Mouse (Mus musculus): ENCODE results near the gene Zp3r. TPM values are rescaled to one million over a fixed set of nuclear protein-coding genes. Genes with fewer than 3 reads are reported as not detected.
"Not testable (repeated sequence)": the region's sequence is repeated elsewhere in the genome, so short reads cannot be mapped to it uniquely, and the experiment has no call there.

Zp3r gene
- polyA plus RNA-seq (2012; rRNA removed): not detected in 2 replicates

DNA sequence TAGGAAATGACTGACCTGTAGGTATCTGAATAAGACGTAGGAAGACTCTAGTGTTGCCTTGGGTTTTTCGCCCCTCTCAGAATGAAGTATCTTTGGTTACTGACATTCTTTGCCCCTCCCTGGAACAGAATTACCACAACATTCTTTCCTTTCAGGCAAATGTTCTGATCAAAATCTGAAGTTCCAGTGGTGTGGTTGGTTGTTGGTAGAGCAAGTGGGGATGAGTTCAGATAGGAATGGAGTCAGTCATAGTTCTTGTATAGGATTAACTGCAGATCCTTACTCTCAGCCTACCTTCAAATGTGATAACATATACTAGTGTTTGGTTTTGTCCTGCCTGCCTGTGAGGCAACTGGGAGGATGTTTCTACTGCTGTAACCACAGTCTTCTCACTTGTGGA lies at the start of gene Zp3r:
Gene Zp3r (minus strand): TSS at position 101 of the 400 bp plus-strand sequence.
- WGBS: 99% methylated on average over 2 of the region's 2 CpGs

DNA sequence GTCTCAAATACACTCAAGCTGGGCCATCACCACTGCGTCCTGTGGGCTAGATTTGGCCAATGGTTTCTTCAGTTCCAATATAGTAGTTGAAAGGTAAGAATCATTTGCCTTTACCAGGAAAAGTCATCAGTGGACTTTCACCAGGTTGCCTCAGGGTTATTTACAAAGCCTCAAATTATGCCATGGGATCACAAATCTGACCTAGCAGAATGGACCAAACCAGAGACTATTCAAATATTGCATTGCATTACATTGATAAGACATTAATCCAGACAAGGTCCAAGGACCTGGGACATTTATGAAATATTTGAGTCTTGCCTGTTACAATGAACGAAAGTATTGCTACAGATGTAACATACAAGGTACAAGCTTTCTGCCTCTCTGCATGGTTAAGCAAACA lies 49.1 kb upstream of the Zp3r start:
- no peak for DNase-seq (ENCODE audit: low read depth, low spot score)
- WGBS: 83% methylated on average over 2 of the region's 2 CpGs

More for the DNA sequence above, at the start of gene Zp3r:
- DNase-seq (ENCODE audit: low read depth, low spot score): no peak

DNA sequence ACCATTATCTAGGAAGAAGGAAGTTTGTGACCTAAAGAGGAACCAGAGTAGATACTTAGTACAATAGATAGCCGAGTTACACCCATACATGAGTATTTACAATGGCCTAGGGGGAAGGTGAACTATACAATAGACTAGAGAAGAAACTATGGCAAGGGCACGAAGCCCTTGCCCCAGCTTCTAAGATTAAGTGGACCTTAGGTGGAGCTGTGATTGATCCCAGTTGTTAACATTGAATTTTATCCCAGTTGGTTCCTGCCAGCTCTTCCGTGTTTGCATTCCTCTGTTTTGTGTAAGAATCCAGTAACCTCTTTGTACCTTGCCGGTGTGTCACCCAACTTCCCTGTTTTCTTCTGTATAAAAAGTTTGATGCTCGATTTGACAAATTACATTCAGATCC lies 34.2 kb upstream of the Zp3r start:
- WGBS: 71% methylated on average over 5 of the region's 5 CpGs

DNA sequence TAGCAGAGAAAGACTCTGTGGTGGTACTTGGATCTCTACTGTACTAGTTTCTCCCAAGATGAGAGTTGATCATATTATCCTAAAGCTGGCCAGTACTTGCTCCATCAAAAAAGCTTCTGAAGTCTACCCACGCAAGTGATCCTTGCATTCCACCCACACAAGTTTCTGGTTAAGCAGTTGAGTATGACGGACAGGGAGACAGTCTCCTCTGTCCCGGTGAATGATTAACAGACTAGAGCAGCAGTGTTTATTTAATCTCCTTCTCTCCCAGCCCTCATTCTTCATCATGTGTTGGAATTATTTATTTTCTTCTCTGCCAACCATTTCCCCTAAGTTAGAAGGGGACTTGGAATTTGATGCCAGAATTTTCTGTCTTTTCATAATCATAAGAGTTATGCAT lies 32.0 kb upstream of the Zp3r start, which contains the start of gene C4bp:
Gene C4bp (minus strand): TSS at position 179 of the 400 bp plus-strand sequence.
- peak; percentile 46 for DNase-seq (ENCODE audit: low read depth, low spot score)
- 25% methylated on average over 3 of the region's 3 CpGs for WGBS

More for the DNA sequence above, 34.2 kb upstream of the Zp3r start:
- not testable (repeated sequence) for DNase-seq (ENCODE audit: low read depth, low spot score)

DNA sequence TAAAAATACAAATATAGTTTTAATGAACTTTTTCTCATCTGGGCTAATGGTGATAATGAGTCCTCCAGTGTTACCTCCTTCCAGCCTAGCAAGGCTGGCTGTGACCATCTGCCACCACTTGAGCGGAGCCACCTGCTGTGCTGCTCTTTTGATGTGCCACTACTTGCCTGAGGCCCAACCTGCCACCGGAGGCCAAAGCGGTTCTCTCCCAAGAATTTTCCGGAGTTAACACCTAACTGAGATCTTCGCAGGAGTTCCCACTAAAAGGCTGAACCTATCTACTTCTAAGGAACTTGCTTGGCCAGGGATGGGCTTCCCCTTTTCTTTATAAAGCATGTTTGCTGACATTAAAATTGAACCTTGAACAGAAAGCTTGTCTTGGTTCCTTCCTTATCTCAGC lies 30.2 kb upstream of the Zp3r start:
- DNase-seq (ENCODE audit: low read depth, low spot score): not testable (repeated sequence)

DNA sequence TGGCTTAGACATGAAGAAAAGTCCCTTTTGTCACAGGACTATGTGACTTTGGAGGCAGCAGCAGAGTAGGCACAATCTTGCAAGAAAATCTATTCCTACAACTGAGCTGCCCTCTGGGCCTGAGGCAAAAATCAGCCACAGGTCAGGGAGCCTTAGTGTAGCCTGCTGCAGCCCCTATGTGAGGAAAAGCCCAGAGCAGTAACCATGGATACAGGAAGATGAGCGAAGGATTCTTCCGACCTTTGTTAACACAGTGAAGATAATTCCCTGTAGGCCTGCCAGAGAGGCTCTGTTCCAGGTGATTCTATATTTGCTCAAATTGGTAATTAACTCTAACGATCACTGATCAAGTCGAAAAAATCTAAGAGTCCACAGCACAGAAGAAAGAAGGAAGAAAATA lies 14.7 kb upstream of the Zp3r start:
- 66% methylated on average over 4 of the region's 4 CpGs for WGBS
- DNase-seq (ENCODE audit: low read depth, low spot score): no peak

More for the DNA sequence above, 30.2 kb upstream of the Zp3r start:
- 18% methylated on average over 5 of the region's 5 CpGs for WGBS

DNA sequence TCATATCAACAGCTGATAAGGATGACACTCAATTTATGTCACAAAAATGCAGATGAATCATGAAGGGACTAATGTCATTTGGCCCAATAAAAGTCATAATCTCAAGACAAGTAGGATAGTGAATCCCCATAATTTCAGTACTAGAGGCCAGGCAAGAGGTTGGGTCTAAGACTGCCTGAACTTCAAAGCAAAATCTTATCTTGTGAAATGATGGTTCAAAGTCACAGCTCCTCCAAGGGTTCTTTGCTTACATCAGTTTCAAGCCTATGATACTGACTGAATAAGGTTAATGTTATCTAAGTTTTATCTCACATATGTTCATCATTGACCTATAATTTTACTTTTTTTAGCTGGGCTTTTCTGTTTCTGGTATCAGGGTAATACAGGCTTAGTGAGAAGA lies 11.5 kb upstream of the Zp3r start:
- no peak for DNase-seq (ENCODE audit: low read depth, low spot score)

DNA sequence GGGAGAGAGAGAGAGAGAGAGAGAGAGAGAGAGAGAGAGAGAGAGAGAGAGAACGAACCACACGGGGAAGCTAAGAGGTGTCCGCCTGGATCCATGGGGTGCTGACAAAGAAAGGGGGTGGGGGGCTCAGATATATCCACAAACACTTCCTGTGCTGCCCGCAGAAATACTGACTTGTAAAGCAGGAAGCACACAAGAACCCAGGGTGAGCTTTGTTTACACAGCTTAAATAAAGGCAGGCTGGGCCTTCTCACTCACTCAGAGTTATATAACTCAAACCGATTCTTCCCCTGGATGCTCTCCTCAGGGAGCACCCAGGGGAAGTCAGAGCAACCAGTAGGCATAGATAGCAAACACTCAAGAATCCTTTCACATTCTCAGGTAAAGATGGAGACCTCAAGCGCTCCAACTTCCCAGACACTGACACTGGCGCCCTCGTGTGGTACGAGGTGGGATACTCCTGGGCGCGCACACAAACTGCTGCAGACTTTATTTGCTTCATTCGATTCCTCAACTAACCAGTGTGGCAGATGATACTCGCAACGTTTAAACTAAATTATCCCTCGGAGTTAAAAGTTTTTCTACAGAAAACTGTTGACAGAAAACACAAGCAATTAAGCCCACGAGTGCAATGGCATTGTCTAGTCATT lies 4.5 kb upstream of the Zp3r start:
- WGBS: 8% methylated on average over 16 of the region's 16 CpGs
- DNase-seq (ENCODE audit: low read depth, low spot score): peak; percentile 52

DNA sequence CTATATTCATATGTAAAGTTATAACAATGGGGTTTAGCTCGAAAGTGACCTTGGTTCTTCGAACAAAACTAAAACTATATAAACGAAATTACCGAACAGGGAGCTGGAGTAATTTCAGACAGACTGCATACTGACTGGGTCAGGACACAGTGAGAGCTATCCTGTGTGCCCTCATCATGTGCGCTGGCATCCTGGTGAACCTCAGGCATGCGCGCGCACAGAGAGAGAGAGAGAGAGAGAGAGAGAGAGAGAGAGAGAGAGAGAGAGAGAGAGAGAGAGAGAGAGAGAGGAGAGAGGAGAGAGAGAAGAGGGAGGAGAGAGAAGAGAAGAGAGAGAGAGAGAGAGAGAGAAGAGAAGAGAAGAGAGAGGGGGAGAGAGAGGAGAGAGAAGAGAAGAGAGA lies 3.9 kb upstream of the Zp3r start:
- DNase-seq (ENCODE audit: low read depth, low spot score): no peak

DNA sequence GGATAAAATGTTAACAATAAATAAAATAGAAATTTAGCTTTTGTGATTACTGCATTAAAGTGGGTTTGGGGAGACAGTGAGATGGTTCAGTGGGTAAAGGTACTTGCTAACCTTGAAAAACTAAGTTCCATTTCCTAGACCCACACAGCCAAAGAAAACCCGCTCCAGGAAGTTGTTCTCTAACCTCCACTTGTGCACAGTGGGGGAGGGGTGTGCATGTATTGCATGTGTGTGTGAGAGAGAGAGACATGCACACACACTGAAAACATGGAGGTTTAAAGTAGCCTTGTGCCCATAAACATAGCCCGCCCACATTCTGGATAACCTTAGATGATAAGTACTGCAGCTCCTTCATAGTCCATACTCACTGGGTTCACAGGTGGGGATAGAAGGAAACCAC lies 33.1 kb downstream of the Zp3r start:
- DNase-seq (ENCODE audit: low read depth, low spot score): no peak
- 86% methylated on average over 2 of the region's 2 CpGs for WGBS

More for the DNA sequence above, 3.9 kb upstream of the Zp3r start:
- 57% methylated on average over 8 of the region's 8 CpGs for WGBS

DNA sequence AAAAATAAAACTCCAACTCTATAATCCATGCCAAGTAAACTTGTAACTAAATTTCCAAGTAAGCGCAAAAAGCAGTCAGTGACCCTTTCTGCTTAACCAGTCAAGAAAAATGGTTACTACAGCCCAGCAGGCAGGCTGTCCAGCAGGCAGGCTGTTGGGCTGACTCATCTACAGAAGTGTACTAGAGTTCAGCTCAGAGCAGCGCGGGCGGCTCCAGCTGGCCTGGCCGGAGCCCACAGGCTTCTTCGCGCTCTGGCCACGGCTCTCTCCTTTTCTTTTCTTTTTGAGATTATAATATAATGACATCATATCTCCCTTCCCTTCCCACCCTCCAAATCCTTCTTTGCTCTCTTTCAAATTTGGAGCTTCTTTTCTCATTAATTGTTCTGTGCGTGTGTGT lies 40.8 kb downstream of the Zp3r start:
- DNase-seq (ENCODE audit: low read depth, low spot score): no peak
- WGBS: 59% methylated on average over 9 of the region's 9 CpGs

DNA sequence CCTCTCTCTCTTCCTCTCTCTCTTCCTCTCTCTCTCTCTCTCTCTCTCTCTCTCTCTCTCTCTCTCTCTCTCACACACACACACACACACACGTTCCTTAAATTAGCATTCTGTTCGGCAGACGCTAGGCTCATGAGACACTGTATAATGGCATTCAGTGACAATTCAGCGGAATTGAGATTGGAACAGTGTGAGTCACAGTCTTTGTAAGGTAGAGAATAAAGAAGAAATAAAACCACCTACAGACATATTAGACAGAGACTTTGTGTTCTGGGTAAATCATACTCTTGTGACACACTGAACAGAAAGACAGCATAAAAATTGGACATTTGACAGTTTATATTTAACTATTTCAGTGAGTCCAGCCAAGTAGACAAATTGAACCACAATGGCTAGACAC lies 53.0 kb downstream of the Zp3r start:
- no peak for DNase-seq (ENCODE audit: low read depth, low spot score)
- WGBS: 69% methylated on average over 4 of the region's 4 CpGs

DNA sequence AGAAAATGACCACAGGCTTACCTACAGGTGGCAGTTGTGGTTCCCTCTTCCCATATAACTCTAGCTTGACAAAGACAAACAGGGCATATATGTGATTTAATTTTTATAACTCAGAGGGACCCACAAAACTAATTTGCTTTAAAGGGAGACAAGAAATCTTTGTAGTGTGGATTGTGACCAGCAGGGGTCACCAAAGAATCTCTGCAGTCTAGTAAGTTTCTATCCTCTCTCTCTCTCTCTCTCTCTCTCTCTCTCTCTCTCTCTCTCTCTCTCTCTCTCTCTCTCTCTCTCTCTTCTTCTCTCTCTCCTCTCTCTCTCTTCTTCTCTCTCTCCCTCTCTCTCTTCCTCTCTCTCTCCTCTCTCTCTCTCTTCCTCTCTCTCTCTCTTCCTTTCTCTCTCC lies 53.5 kb downstream of the Zp3r start:
- no peak for DNase-seq (ENCODE audit: low read depth, low spot score)

DNA sequence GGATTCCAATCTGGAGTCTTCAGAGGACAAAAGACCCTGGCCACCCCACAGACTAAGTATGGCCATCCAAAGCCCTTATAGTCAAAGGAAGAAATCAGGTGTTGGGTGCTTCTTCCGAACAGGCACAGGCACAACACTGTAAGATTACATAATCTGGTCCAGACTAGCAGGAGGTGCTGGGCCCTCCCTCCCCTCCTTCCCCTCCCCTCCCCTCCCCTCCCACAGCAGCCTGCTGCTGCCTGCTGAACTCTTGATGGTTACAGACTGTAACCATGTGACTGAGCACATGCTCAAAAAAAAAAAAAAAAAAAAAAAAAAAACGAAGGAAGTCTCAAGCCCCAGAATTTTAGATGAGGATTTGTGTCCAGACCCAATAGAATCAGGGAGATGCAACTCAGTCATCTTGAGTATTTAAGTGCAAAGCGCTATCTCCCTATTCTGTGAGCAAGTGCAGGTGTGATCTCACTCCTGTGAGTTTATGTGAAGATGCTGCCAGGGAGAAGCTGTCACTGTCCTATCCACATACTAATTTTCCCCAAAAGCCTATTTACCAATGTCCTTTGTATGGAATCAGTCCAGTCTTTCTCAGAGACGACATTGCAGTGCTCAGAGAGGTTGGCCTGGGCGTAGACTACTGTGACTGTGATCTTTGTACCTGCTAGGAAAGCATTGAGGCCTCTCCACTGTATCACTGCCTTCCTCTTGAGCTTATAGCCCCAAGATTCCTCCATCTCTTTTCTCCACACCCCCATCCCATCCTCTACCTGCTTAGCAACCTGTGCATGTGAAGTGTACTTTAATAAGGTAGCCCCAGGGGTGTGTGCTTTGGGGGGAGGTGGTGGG lies 77.8 kb downstream of the Zp3r start:
- no peak for DNase-seq (ENCODE audit: low read depth, low spot score)
- 50% methylated on average over 4 of the region's 5 CpGs for WGBS

DNA sequence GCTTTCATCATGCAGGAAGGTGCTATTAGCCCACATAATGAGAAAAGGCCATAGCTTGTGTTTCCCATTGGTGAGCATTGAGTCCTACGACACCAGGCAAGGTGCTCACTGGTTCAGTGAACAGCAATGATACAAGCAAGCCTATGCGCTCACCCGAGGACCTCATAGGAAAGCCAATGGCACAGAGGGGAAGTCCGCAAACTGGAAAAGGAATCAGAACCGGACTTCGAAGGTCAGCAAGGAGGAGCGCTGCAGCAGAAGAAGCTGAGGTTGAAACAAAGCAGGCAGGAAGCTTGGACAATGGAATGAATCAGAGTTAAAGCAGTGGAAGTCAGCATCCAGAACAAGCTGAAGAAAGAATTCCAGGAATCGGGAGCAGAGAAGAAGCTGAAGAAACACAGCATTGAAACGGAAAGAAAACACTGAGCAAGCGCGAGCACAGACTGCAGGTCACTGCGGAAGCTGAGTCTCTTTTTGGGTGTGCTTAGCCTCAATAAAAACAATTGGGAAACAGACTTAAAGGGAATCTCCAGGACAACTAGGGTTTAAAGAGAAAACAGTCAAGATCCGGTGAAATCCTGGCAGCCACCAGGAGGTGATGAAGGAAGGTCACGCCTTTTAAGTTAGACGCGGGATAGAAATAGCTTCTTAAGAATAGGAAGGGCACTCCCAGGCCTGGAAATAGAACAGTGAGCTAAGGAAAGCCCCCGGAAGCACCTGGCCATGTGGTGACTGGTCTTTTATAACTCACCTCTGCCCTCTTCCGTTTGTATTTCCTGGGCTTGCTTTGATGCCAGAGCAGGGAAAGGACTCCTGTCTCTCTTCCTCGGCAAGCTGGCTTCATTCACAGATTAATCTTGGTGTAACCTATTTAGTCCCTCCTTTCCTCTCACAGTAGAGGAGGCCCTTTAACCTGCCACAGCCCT lies 78.9 kb downstream of the Zp3r start:
- WGBS: 47% methylated on average over 19 of the region's 19 CpGs
- DNase-seq (ENCODE audit: low read depth, low spot score): no peak

DNA sequence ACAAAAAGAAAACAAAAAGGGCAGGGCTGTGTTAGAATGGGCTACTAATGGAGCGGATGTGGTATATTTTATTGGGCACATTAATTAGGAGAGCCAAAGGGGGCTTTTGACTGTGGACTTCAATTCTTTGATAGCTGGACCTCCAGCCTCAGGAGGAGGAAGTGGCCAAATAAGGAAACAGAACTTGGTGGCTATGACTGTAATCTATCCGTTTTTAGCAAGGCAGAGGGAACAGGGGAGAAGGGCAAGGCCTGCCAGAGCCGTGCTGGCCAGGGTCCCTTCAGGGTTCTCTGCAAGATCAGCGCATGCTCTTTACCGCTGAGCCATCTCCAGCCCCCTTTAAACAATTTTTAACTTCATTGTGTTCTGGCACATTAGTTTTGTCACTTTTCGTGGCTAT lies 79.7 kb downstream of the Zp3r start:
- WGBS: 81% methylated on average over 6 of the region's 6 CpGs

DNA sequence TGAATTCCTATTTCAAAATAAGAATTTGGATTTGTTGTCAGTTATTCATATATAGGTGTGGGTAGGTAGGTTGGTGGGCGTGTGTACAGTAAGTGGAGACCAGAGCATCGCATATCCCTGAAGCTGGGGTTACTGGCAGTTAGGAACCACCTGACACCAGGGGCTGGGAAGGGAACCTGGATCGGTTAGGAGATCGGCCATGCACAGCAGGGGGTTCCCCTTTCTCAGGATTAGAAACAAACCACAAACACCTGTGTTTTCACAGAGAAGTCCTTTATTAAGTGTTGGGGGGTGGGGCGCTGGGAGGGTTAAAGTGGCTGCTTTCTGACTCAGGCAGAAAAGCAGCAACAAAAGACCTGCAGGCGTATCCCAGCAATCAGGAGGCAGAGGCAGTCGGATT lies 80.3 kb downstream of the Zp3r start:
- DNase-seq (ENCODE audit: low read depth, low spot score): no peak
- 79% methylated on average over 7 of the region's 7 CpGs for WGBS

More for the DNA sequence above, 79.7 kb downstream of the Zp3r start:
- no peak for DNase-seq (ENCODE audit: low read depth, low spot score)

DNA sequence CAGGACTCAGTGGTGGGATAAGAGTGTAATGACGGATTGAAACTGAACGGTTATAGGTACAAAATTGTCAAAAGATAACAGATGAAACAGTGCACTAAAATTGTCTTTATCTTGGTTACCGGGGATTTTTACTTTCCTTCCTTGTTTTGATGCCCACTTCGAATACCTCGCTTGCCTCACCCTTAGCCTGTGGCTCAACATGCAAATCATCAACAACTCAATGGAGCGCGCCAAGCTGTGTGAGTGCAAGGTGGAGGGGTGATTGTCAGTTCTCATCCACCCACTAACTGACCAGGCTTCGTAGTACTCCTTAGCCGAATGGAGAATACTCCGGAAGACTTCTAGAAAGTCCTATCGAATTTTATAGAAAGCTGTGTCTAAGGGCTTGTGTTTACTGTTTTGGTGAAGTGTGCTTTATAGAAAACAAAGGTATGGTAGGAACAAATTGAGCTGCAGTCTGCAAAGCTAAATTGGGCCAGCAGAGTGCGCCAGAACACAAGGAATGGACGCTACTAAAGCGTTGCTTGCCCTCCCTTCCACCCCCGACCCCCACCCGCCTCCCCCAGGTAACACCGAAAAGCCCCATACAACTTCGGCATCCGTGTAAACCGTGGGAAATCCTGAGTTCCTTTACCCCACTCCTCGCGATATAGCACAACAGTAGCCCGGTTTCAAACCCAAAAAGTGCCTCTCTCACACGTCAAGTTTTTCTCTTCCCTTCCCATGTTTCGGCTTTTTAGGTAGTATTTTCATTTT lies 81.6 kb downstream of the Zp3r start:
- no peak for DNase-seq (ENCODE audit: low read depth, low spot score)
- 24% methylated on average over 25 of the region's 25 CpGs for WGBS
